Mouse (Mus musculus) layer of hippocampus, adult 6 months (tissue): ENCODE results near the gene Alpl. TPM values are rescaled to one million over a fixed set of nuclear protein-coding genes. Genes with fewer than 3 reads are reported as not detected.

ENCODE experiments used
- long read RNA-seq, 2 experiments: library from polyadenylated mRNA; unstranded; transcript quantifications; one replicate each; pipeline ENCODE4 v2.0.0; 2019 to 2020
- polyA plus RNA-seq: library from polyadenylated mRNA; unstranded; fragments of <200 nt; fragmentation: Nextera tagmentation; gene quantifications from 2 replicates; pipeline ENCODE4 v1.2.3, GENCODE M21; 2021

Alpl gene
- 4.8 and 7.7 TPM in 2 replicates for polyA plus RNA-seq
- long read RNA-seq, experiment 1, partial matches to known transcripts = 3 of 8 reads
- long read RNA-seq, experiment 1, other reads (novel, unspliced or antisense) = 1 of 8 reads
- long read RNA-seq, experiment 2, transcript Alpl-201 (12 exons, 2,522 nt) = major isoform, 35 of 42 reads
- long read RNA-seq, experiment 2, partial matches to known transcripts = 3 of 42 reads
- long read RNA-seq, experiment 2, other reads (novel, unspliced or antisense) = 4 of 42 reads

DNA sequence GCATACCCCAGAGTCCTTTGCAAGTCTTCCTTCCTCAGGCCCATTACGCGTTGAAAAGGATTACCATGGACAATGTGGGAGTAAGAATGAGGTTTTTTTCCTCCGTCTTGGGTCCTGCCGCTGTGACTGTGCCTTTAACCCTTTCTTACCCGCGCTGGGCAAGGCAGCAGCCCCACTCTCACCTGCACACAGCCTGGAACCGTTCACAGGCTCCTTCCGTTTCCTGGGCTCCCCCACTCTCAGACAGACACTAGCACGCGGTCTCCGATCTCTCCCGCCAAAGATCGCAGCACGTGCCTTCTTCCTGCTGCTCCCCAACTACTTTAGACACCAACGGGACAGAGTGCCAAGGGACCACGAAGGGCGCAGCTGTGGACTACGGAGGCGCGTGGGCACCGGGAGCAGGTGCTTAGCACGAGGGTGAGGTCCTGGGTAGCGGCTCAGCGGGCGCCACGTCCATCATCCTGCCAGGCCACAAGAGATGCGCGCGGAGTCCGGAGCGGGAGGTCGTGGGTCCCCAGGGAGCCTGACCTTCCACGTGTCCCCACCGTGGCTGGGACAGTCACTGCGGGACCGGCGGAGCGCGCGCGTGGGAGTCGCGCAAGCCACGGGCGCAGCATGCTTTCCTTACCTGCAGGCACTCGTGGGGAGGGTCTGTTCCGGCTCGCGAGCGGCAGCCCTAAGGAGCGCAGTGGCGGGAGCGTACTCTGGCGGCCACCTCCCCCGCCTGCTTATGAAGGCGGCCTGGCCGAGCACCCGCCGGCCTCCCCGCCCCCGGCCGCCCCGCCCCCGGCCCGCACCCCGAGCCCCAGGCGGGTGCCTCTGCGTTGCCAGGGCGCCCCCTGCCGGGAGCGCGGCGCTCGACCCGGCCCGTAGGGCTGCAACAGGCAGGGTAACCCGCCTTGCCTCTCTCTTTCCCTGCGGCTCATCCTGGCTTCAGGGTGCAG lies at the start of gene Alpl:
Gene Alpl, minus strand, starts transcription at position 774 of the 947 bp plus-strand sequence.

Other genes starting within 250 kb of the Alpl start
- gene Ldlrad2, start 221.8 kb downstream of the Alpl start, polyA plus RNA-seq = 0.41 TPM in 1 of 2 replicates, not detected in the other
- gene Usp48, start 202.6 kb downstream of the Alpl start, polyA plus RNA-seq = 32.3 and 33.1 TPM in 2 replicates
- 49.6 and 55.6 TPM in 2 replicates for gene Rap1gap, start 131.7 kb downstream of the Alpl start, polyA plus RNA-seq
- gene Ece1, start 65.9 kb upstream of the Alpl start, polyA plus RNA-seq = 24.2 and 28.1 TPM in 2 replicates
- 24.7 and 26.5 TPM in 2 replicates for gene Eif4g3, start 196.6 kb upstream of the Alpl start, polyA plus RNA-seq